Mouse (Mus musculus): ENCODE results near the gene Sh3pxd2a.

DNA sequence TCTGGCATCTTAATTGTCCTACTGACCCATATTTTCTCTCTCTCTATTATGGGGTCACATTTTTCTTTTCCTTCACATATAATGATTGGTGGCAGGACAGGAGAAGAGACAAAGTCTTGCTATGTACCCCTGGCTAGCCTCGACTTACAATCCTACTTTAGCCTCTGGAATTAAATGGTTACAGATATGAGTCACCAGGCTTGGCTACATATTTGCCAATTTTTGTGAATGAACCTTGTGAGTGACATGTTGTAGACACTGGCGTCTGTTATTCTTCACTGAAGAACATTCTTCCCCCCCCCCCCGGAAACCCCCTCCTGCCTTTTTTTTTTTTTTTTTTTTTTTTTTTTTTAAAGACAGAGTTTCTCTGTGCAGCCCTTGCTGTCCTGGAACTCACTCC lies 19.1 kb upstream of the Sh3pxd2a start:
- TF ChIP-seq CTCF (IDR thresholded peaks at IDR 0.05) = no peak
- TF ChIP-seq POLR2A (IDR thresholded peaks at IDR 0.05; ENCODE audit: insufficient read depth, low read depth, low read length) = no peak

Measured in heart, adult 2 months (tissue).